In genomic region chr8:47851824-47852502, GRCm38 (mm10) we compare ENCODE assay signal across 9 mouse cellular contexts. TPM values are rescaled to one million over a fixed set of nuclear protein-coding genes. Genes with fewer than 3 reads are reported as not detected.
DNase-seq lines count a peak whose midpoint lies in the region; ATAC-seq and TF ChIP-seq lines count a peak whose summit lies in the region.
"Had no signal": no experiment of that assay in that cellular context is flagged by ENCODE, and none has a peak within 500 bp of the region (broad histone marks: within the 10 kb centered on the region; RNA-seq: fewer than 3 reads in every experiment).

No protein-coding gene starts in this region.

- H3K36me3 ChIP-seq in hindbrain, embryonic 15.5 days = peaks cover 10% of the 10 kb centered on the region; the same call in 1 of the 2 replicates
- peaks cover 30% of the 10 kb centered on the region for H3K36me3 ChIP-seq in hindbrain, embryonic 14.5 days (replicated peaks; ENCODE audit: control insufficient read depth, insufficient read depth)
- H3K36me3 ChIP-seq in lung, postnatal 0 days (ENCODE audit: insufficient read depth, low read length) = peaks cover 33% of the 10 kb centered on the region
- H3K36me3 ChIP-seq in stomach, postnatal 0 days (ENCODE audit: control insufficient read depth, insufficient read depth, low read length) = peaks cover 17% of the 10 kb centered on the region

- no peak for TF ChIP-seq CTCF in lung, postnatal 0 days (IDR thresholded peaks at IDR 0.05)
- TF ChIP-seq CTCF in stomach, postnatal 0 days (IDR thresholded peaks at IDR 0.05; ENCODE audit: low read depth) = no peak

- WGBS in hindbrain, embryonic 15.5 days = 72% methylated on average over 12 of the region's 12 CpGs
- WGBS in hindbrain, embryonic 14.5 days = 72% methylated on average over 12 of the region's 12 CpGs
- WGBS in lung, postnatal 0 days = 37% methylated on average over 12 of the region's 12 CpGs
- WGBS in stomach, postnatal 0 days = 53% methylated on average over 12 of the region's 12 CpGs

- no peaks in the 10 kb centered on the region for H3K27me3 ChIP-seq in hindbrain, embryonic 15.5 days
- no peaks in the 10 kb centered on the region for H3K27me3 ChIP-seq in hindbrain, embryonic 14.5 days (ENCODE audit: control insufficient read depth, insufficient read depth, low read length)
- no peaks in the 10 kb centered on the region for H3K27me3 ChIP-seq in lung, postnatal 0 days (replicated peaks; ENCODE audit: insufficient read depth, low read length)
- H3K27me3 ChIP-seq in stomach, postnatal 0 days (ENCODE audit: control insufficient read depth, insufficient read depth, low read length) = no peaks in the 10 kb centered on the region

- peak overlapping the region; percentile 53; the same call in 1 of the 2 replicates for H3K27ac ChIP-seq in hindbrain, embryonic 15.5 days (replicated peaks)
- H3K27ac ChIP-seq in hindbrain, embryonic 14.5 days = no peak overlapping the region
- 0 out of 2 replicates have a peak overlapping the region, but pooled peaks have one; percentile 23 for H3K27ac ChIP-seq in brown adipose tissue, adult 24 weeks (replicated peaks; ENCODE audit: low read depth, low read length)
- peak overlapping the region; percentile 47 for H3K27ac ChIP-seq in lung, postnatal 0 days (ENCODE audit: low read length)
- H3K27ac ChIP-seq in stomach, postnatal 0 days (replicated peaks) = peak overlapping the region; percentile 75

- peak; percentile 61; the same call in 1 of the 2 replicates for TF ChIP-seq EP300 in lung, postnatal 0 days (IDR thresholded peaks at IDR 0.05)
- no peak for TF ChIP-seq EP300 in stomach, postnatal 0 days (optimal IDR thresholded peaks at IDR 0.05)

- H3K9me3 ChIP-seq in hindbrain, embryonic 15.5 days = no peaks in the 10 kb centered on the region
- no peaks in the 10 kb centered on the region for H3K9me3 ChIP-seq in hindbrain, embryonic 14.5 days (ENCODE audit: control insufficient read depth, low read length)
- no peaks in the 10 kb centered on the region for H3K9me3 ChIP-seq in lung, postnatal 0 days (ENCODE audit: low read length)
- H3K9me3 ChIP-seq in stomach, postnatal 0 days (ENCODE audit: control insufficient read depth, low read length) = no peaks in the 10 kb centered on the region

- H3K4me2 ChIP-seq in hindbrain, embryonic 15.5 days = peak overlapping the region; percentile 7; the same call in 1 of the 2 replicates
- no peak overlapping the region for H3K4me2 ChIP-seq in hindbrain, embryonic 14.5 days (replicated peaks)
- H3K4me2 ChIP-seq in lung, postnatal 0 days (replicated peaks; ENCODE audit: low read depth, low read length) = peak overlapping the region; percentile 40
- peak overlapping the region; percentile 42 for H3K4me2 ChIP-seq in stomach, postnatal 0 days (replicated peaks; ENCODE audit: low read depth)

- DNase-seq in hindbrain, embryonic 14.5 days (ENCODE audit: low spot score) = no peak
- peak; percentile 75 for DNase-seq in kidney, postnatal 10 days
- DNase-seq in lung, postnatal 0 days (ENCODE audit: low spot score) = peak; percentile 91
- DNase-seq in stomach, postnatal 0 days (ENCODE audit: low spot score) = peak; percentile 39
- DNase-seq in yolk sac, embryonic 10.5 days (ENCODE audit: low spot score) = no peak

- H3K4me3 ChIP-seq in hindbrain, embryonic 15.5 days = no peak overlapping the region
- H3K4me3 ChIP-seq in hindbrain, embryonic 14.5 days (replicated peaks; ENCODE audit: low read length) = no peak overlapping the region
- H3K4me3 ChIP-seq in brown adipose tissue, adult 24 weeks (ENCODE audit: insufficient read depth, low read depth, low read length) = peak overlapping the region; percentile 10
- peak overlapping the region; percentile 17 for H3K4me3 ChIP-seq in lung, postnatal 0 days (ENCODE audit: low read depth, low read length)
- H3K4me3 ChIP-seq in stomach, postnatal 0 days (ENCODE audit: low read depth, low read length) = peak overlapping the region; percentile 10; the same call in 1 of the 2 replicates

- H3K4me1 ChIP-seq in hindbrain, embryonic 15.5 days (replicated peaks) = no peaks in the 10 kb centered on the region
- no peaks in the 10 kb centered on the region for H3K4me1 ChIP-seq in hindbrain, embryonic 14.5 days (replicated peaks; ENCODE audit: control insufficient read depth, insufficient read depth, low read length)
- H3K4me1 ChIP-seq in brown adipose tissue, adult 24 weeks (ENCODE audit: control insufficient read depth, insufficient read depth, insufficient read length, low read length) = no peaks in the 10 kb centered on the region
- no peaks in the 10 kb centered on the region for H3K4me1 ChIP-seq in lung, postnatal 0 days (ENCODE audit: insufficient read depth, low read depth, low read length)
- H3K4me1 ChIP-seq in stomach, postnatal 0 days (replicated peaks; ENCODE audit: control insufficient read depth, insufficient read depth) = no peaks in the 10 kb centered on the region

- no peak overlapping the region for H3K9ac ChIP-seq in hindbrain, embryonic 15.5 days
- no peak overlapping the region for H3K9ac ChIP-seq in hindbrain, embryonic 14.5 days
- no peak overlapping the region for H3K9ac ChIP-seq in lung, postnatal 0 days (replicated peaks; ENCODE audit: low read depth)
- no peak overlapping the region; the same call in 1 of the 2 replicates for H3K9ac ChIP-seq in stomach, postnatal 0 days (ENCODE audit: low read length)

- ATAC-seq in hindbrain, embryonic 15.5 days (ENCODE audit: low FRiP score, low read depth) = no peak
- ATAC-seq in hindbrain, embryonic 14.5 days (ENCODE audit: low FRiP score) = no peak
- ATAC-seq in granulocyte monocyte progenitor cell, adult 5-6 weeks (replicated peaks; ENCODE audit: poor library complexity, severe bottlenecking) = peak; percentile 79
- ATAC-seq in lung, postnatal 0 days = peak; percentile 93
- ATAC-seq in stomach, postnatal 0 days (ENCODE audit: low FRiP score, low TSS enrichment) = peak; percentile 71; the same call in 1 of the 2 replicates

RNA-seq across cellular contexts. Expression of gene Cldn22, which starts 27.7 kb away (rescaled TPM):
- polyA plus RNA-seq in hindbrain, embryonic 15.5 days (2015; fragmentation: Nextera tagmentation; extraction: Ambion mirVana) = not detected in 2 replicates
- polyA plus RNA-seq in hindbrain, embryonic 14.5 days (2014; fragmentation: Nextera tagmentation; extraction: Ambion mirVana) = not detected in 2 replicates
- 3.5 and 3.8 TPM in 2 replicates for polyA plus RNA-seq in brown adipose tissue, adult 24 weeks (2012; ENCODE audit: insufficient read depth, insufficient read length, missing spikeins)
- total RNA-seq in granulocyte monocyte progenitor cell, adult 5-6 weeks (2014; fragmentation: Nextera tagmentation) = not detected in 2 replicates
- not detected in 2 replicates for total RNA-seq in granulocyte monocyte progenitor cell, adult 5-6 weeks (2017)
- not detected in 2 replicates for polyA plus RNA-seq in lung, postnatal 0 days (2015; fragmentation: Nextera tagmentation; extraction: Ambion mirVana)
- polyA plus RNA-seq in stomach, postnatal 0 days (2015; fragmentation: Nextera tagmentation; extraction: Ambion mirVana) = not detected in 2 replicates

RNA-seq across cellular contexts. Expression of gene Cldn24, which starts 30.0 kb away (rescaled TPM):
- not detected in 2 replicates for polyA plus RNA-seq in hindbrain, embryonic 15.5 days (2015; fragmentation: Nextera tagmentation; extraction: Ambion mirVana)
- not detected in 2 replicates for polyA plus RNA-seq in hindbrain, embryonic 14.5 days (2014; fragmentation: Nextera tagmentation; extraction: Ambion mirVana)
- polyA plus RNA-seq in brown adipose tissue, adult 24 weeks (2012; ENCODE audit: insufficient read depth, insufficient read length, missing spikeins) = not detected in 2 replicates
- not detected in 2 replicates for total RNA-seq in granulocyte monocyte progenitor cell, adult 5-6 weeks (2014; fragmentation: Nextera tagmentation)
- not detected in 2 replicates for total RNA-seq in granulocyte monocyte progenitor cell, adult 5-6 weeks (2017)
- polyA plus RNA-seq in lung, postnatal 0 days (2015; fragmentation: Nextera tagmentation; extraction: Ambion mirVana) = not detected in 2 replicates
- polyA plus RNA-seq in stomach, postnatal 0 days (2015; fragmentation: Nextera tagmentation; extraction: Ambion mirVana) = not detected in 2 replicates
- total RNA-seq: left cerebral cortex, postnatal 14 days had no signal

Comparison
In these comparisons a context has a peak if more than half of its experiments do, and no peak if none do; other contexts are left out.
1. ATAC-seq: peak in granulocyte monocyte progenitor cell, adult 5-6 weeks (single experiment), lung, postnatal 0 days (single experiment) and stomach, postnatal 0 days (single experiment); none in hindbrain, embryonic 15.5 days (single experiment) and hindbrain, embryonic 14.5 days (single experiment).
2. H3K4me3 ChIP-seq: peak in brown adipose tissue, adult 24 weeks (single experiment), lung, postnatal 0 days (single experiment) and stomach, postnatal 0 days (single experiment); none in hindbrain, embryonic 15.5 days (single experiment) and hindbrain, embryonic 14.5 days (single experiment).
3. DNase-seq: peak in kidney, postnatal 10 days (single experiment), lung, postnatal 0 days (single experiment) and stomach, postnatal 0 days (single experiment); none in hindbrain, embryonic 14.5 days (single experiment) and yolk sac, embryonic 10.5 days (single experiment).